Mouse (Mus musculus) kidney, adult 2 months (tissue): ENCODE measurements at regions not wholly inside any gene's neighbourhood (a gene's known extent, or its start where the extent isn't known, plus 50 kb on each side); places are given as distances from the start of the nearest gene placed in this dataset.

Experiments
- CTCF ChIP-seq: fragments of 200-500 bp; conservative IDR thresholded peaks from 2 replicates; pipeline ENCODE4 v1.5.1; 2011; ENCODE audit warnings: low read depth, mild to moderate bottlenecking, control low read depth, low read length, moderate library complexity, mixed read lengths; ENCODE audit not compliant: insufficient read depth, insufficient read length
- POLR2A ChIP-seq: fragments of 200-500 bp; IDR thresholded peaks from one replicate; pipeline ENCODE4 v1.6.1; 2011; ENCODE audit warnings: low read depth, low read length, control low read depth

DNA sequence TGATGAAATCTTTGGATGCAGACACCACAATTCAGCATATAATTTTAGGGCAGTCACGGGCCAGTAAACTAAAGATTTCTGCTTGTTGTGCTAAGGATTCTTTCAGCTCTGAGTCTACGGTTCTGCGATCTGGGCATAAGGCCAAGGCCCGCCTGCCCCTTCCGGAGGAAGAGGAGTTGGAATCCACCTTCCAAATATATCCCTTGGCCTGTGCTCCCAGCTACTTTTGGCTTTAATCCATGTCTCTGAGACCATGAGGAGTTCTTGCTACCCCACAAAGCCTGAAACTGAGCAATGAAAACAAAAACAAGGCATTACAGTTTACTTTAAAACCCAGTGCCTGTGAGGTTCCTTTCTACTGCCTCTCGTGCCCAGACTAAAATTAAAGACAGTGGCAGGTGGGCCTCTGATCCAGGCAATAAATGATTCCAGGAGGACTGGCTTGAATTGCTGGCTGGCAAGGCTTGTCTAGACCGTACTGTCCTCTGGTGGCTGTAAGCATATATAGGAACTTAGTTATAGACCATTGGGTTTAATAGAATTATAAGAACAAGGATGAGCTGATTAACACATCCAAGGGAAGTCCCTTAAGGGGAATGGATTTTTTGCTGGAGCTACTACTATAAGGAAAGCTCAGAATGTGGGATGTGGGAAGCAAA, 231.8 kb downstream of the Ar start:
- TF ChIP-seq POLR2A (no peak), CTCF (no peak)
